16 mouse cellular contexts compared by ENCODE assay signal in genomic region chr19:10267953-10268352, GRCm38 (mm10). TPM values are rescaled to one million over a fixed set of nuclear protein-coding genes. Genes with fewer than 3 reads are reported as not detected.
A peak's percentile ranks its signal among the peaks of the same experiment; 100 is the strongest.
DNase-seq lines count a peak whose midpoint lies in the region; ATAC-seq and TF ChIP-seq lines count a peak whose summit lies in the region.
"Had no signal": no experiment of that assay in that cellular context is flagged by ENCODE, and none has a peak within 500 bp of the region (broad histone marks: within the 10 kb centered on the region; RNA-seq: fewer than 3 reads in every experiment).

No protein-coding gene starts in this region.

- H3K4me1 ChIP-seq in liver, postnatal 0 days (ENCODE audit: insufficient read depth) = peaks cover 3% of the 10 kb centered on the region

- H3K27ac ChIP-seq in liver, postnatal 0 days (ENCODE audit: low read depth) = no peak overlapping the region
- H3K27ac ChIP-seq in left cerebral cortex, adult 2 months = no peak overlapping the region
- H3K27ac ChIP-seq: heart, embryonic 13.5 days; hindbrain, embryonic 15.5 days had no signal

- TF ChIP-seq CTCF in liver, postnatal 0 days (IDR thresholded peaks at IDR 0.05; ENCODE audit: low read depth) = no peak
- no peak for TF ChIP-seq CTCF in left cerebral cortex, adult 2 months (IDR thresholded peaks at IDR 0.05)

- H3K27me3 ChIP-seq in liver, postnatal 0 days (ENCODE audit: insufficient read depth, low read length) = no peaks in the 10 kb centered on the region

- intact Hi-C loops in left cerebral cortex, adult 2 months (cut with DNase I) = no loop called here

- no peak overlapping the region for H3K9ac ChIP-seq in liver, postnatal 0 days (replicated peaks)
- H3K9ac ChIP-seq: hindbrain, embryonic 15.5 days; lung, embryonic 14.5 days had no signal

- no peak for TF ChIP-seq EP300 in liver, postnatal 0 days (IDR thresholded peaks at IDR 0.05; ENCODE audit: low read depth)

- H3K9me3 ChIP-seq in liver, postnatal 0 days (ENCODE audit: low read length) = no peaks in the 10 kb centered on the region
- H3K9me3 ChIP-seq: heart, embryonic 13.5 days; hindbrain, embryonic 15.5 days had no signal

- peak; percentile 30 for DNase-seq in adrenal gland, adult 2 months
- DNase-seq in adrenal gland, postnatal 14 days = no peak
- peak; percentile 93 for DNase-seq in ES-CJ7 (ENCODE audit: low read depth, low spot score)
- DNase-seq in kidney, postnatal 10 days = peak; percentile 46
- peak; percentile 41 for DNase-seq in liver, postnatal 0 days
- no peak for DNase-seq in layer of hippocampus, postnatal 10 days (ENCODE audit: low spot score in 2 of 2)
- DNase-seq in left cerebral cortex, adult 2 months (ENCODE audit: extremely low spot score in 1 of 2, low spot score in 2 of 2) = no peak
- DNase-seq in frontal cortex, adult 2 months (ENCODE audit: extremely low spot score in 1 of 2, low spot score in 1 of 2) = no peak
- DNase-seq: layer of hippocampus, postnatal 36 days; lung, embryonic 14.5 days had no signal

- H3K4me3 ChIP-seq in liver, postnatal 0 days (ENCODE audit: low read depth, low read length) = no peak overlapping the region
- no peak overlapping the region for H3K4me3 ChIP-seq in left cerebral cortex, adult 2 months
- H3K4me3 ChIP-seq: erythroblast, embryonic 14.5 days; heart, embryonic 13.5 days; hindbrain, embryonic 15.5 days had no signal

- no peaks in the 10 kb centered on the region for H3K36me3 ChIP-seq in liver, postnatal 0 days (replicated peaks; ENCODE audit: insufficient read depth, low read length)
- H3K36me3 ChIP-seq: heart, embryonic 13.5 days had no signal

- no peak overlapping the region for H3K4me2 ChIP-seq in liver, postnatal 0 days (ENCODE audit: low read depth, low read length)
- H3K4me2 ChIP-seq: heart, embryonic 13.5 days; hindbrain, embryonic 15.5 days; lung, embryonic 14.5 days; midbrain, embryonic 11.5 days had no signal

- 59% methylated on average over 10 of the region's 10 CpGs for WGBS in liver, postnatal 0 days (ENCODE audit: insufficient replicate concordance)

- ATAC-seq in liver, postnatal 0 days = peak; percentile 92

RNA-seq across cellular contexts. Expression of gene Myrf, which starts 27.4 kb away (rescaled TPM):
- 1 to 10 TPM; 2.3 to 2.7 TPM for total RNA-seq in adrenal gland, adult 2 months (2021)
- 2.5 and 3.1 TPM in 2 replicates for polyA plus RNA-seq in adrenal gland, adult 2 months (2012; rRNA removed)
- total RNA-seq in adrenal gland, postnatal 14 days (2021) = 2.6 and 4.7 TPM in 2 replicates
- 2.1 and 2.5 TPM in 2 replicates for polyA plus RNA-seq in liver, postnatal 0 days (2015; fragmentation: Nextera tagmentation; extraction: Ambion mirVana)
- 1 to 10 TPM; 8.0 to 9.5 TPM for total RNA-seq in layer of hippocampus, postnatal 10 days (2021)
- 10 to 100 TPM; 14.0 to 15.3 TPM for total RNA-seq in left cerebral cortex, adult 2 months (2021)
- 13.4 and 14.4 TPM in 2 replicates for polyA plus RNA-seq in frontal cortex, adult 2 months (2012; rRNA removed)
- total RNA-seq: gastrocnemius, adult 18-20 months had no signal

RNA-seq across cellular contexts. Expression of gene Dagla, which starts 36.7 kb away (rescaled TPM):
- total RNA-seq in adrenal gland, adult 2 months (2021) = 1 to 10 TPM; 6.5 to 6.8 TPM
- 8.9 and 10.2 TPM in 2 replicates for polyA plus RNA-seq in adrenal gland, adult 2 months (2012; rRNA removed)
- total RNA-seq in adrenal gland, postnatal 14 days (2021) = 5.5 and 7.4 TPM in 2 replicates
- 0.21 and 0.28 TPM in 2 replicates for polyA plus RNA-seq in liver, postnatal 0 days (2015; fragmentation: Nextera tagmentation; extraction: Ambion mirVana)
- 100 to 1,000 TPM; 102 TPM for total RNA-seq in layer of hippocampus, postnatal 10 days (2021)
- total RNA-seq in left cerebral cortex, adult 2 months (2021) = 10 to 100 TPM; 93.7 to 95.4 TPM
- 46.8 and 52.7 TPM in 2 replicates for polyA plus RNA-seq in frontal cortex, adult 2 months (2012; rRNA removed)
- total RNA-seq: common myeloid progenitor, adult 5-6 weeks had no signal

Comparison
In these comparisons a context has a peak if more than half of its experiments do, and no peak if none do; other contexts are left out.
1. DNase-seq: peak in adrenal gland, adult 2 months (single experiment), ES-CJ7 (single experiment), kidney, postnatal 10 days (single experiment) and liver, postnatal 0 days (single experiment); none in adrenal gland, postnatal 14 days (single experiment), layer of hippocampus, postnatal 10 days (0 of 2), left cerebral cortex, adult 2 months (0 of 2) and frontal cortex, adult 2 months (0 of 2).
2. RNA of gene Dagla, which starts 36.7 kb away (total RNA-seq): 102 TPM in layer of hippocampus, postnatal 10 days and 93.7 to 95.4 TPM in left cerebral cortex, adult 2 months; 5.5 to 7.4 TPM in adrenal gland, postnatal 14 days and 6.5 to 6.8 TPM in adrenal gland, adult 2 months; every median in the first group is over 10 times any median in the second.